Mouse (Mus musculus): ENCODE data around the gene Cmip. TPM values are rescaled to one million over a fixed set of nuclear protein-coding genes. Genes with fewer than 3 reads are reported as not detected.
A peak's percentile ranks its signal among the peaks of the same experiment; 100 is the strongest.

Cmip gene
- polyA plus RNA-seq, 1 experiment from 2014 or later, result 10.5 TPM

GRCm38 (mm10) chr8:117297913-117298518 is 41.2 kb downstream of the Cmip start:
- no peaks in the 10 kb centered on the region for H3K36me3 ChIP-seq
- peaks cover 67% of the 10 kb centered on the region for H3K4me1 ChIP-seq (replicated peaks)
- no peaks in the 10 kb centered on the region for H3K27me3 ChIP-seq (replicated peaks)
- no peak overlapping the region for H3K4me3 ChIP-seq
- ATAC-seq (ENCODE audit: insufficient number of reproducible peaks, low FRiP score), result peak; percentile 76
- H3K4me2 ChIP-seq, result 0 out of 2 replicates have a peak overlapping the region, but pooled peaks have one; percentile 2
- peak overlapping the region; percentile 60 for H3K27ac ChIP-seq (ENCODE audit: poor library complexity, severe bottlenecking)
- no peak overlapping the region for H3K9ac ChIP-seq
- H3K9me3 ChIP-seq (replicated peaks), result no peaks in the 10 kb centered on the region
- 43% methylated on average over 12 of the region's 12 CpGs for WGBS

GRCm38 (mm10) chr8:117299204-117299603 is 42.3 kb downstream of the Cmip start:
- ATAC-seq (ENCODE audit: insufficient number of reproducible peaks, low FRiP score), result no peak
- Histone ChIP-seq H3K4me1 (replicated peaks) (peaks cover 69% of the 10 kb centered on the region), H3K4me3 (no peak overlapping the region), H3K9ac (no peak overlapping the region), H3K36me3 (no peaks in the 10 kb centered on the region), H3K27me3 (replicated peaks) (no peaks in the 10 kb centered on the region), H3K4me2 (no peak overlapping the region), H3K9me3 (replicated peaks) (no peaks in the 10 kb centered on the region), H3K27ac (ENCODE audit: poor library complexity, severe bottlenecking) (no peak overlapping the region)
- WGBS, result 78% methylated on average over 10 of the region's 10 CpGs

- no peak overlapping the region for H3K9ac ChIP-seq
- H3K27me3 ChIP-seq (replicated peaks), result no peaks in the 10 kb centered on the region
- no peaks in the 10 kb centered on the region for H3K9me3 ChIP-seq (replicated peaks)
- no peak overlapping the region for H3K4me2 ChIP-seq
- ATAC-seq (ENCODE audit: insufficient number of reproducible peaks, low FRiP score), result no peak
- H3K36me3 ChIP-seq, result no peaks in the 10 kb centered on the region
- no peak overlapping the region for H3K4me3 ChIP-seq
- H3K4me1 ChIP-seq (replicated peaks), result peaks cover 63% of the 10 kb centered on the region
- H3K27ac ChIP-seq (ENCODE audit: poor library complexity, severe bottlenecking), result no peak overlapping the region
- 75% methylated on average over 7 of the region's 7 CpGs for WGBS
Measured at GRCm38 (mm10) chr8:117300188-117300587, 43.3 kb downstream of the Cmip start.

- 92% methylated on average over 12 of the region's 12 CpGs for WGBS
- Histone ChIP-seq H3K9me3 (replicated peaks) (no peaks in the 10 kb centered on the region), H3K36me3 (no peaks in the 10 kb centered on the region), H3K9ac (no peak overlapping the region), H3K27me3 (replicated peaks) (no peaks in the 10 kb centered on the region), H3K4me2 (no peak overlapping the region), H3K4me1 (replicated peaks) (peaks cover 67% of the 10 kb centered on the region), H3K27ac (ENCODE audit: poor library complexity, severe bottlenecking) (no peak overlapping the region), H3K4me3 (no peak overlapping the region)
- no peak for ATAC-seq (ENCODE audit: insufficient number of reproducible peaks, low FRiP score)
Measured at GRCm38 (mm10) chr8:117301457-117302041, 44.7 kb downstream of the Cmip start.

GRCm38 (mm10) chr8:117302072-117302471 is 45.2 kb downstream of the Cmip start:
- Histone ChIP-seq H3K36me3 (no peaks in the 10 kb centered on the region), H3K4me1 (replicated peaks) (peaks cover 70% of the 10 kb centered on the region), H3K4me3 (no peak overlapping the region), H3K27ac (ENCODE audit: poor library complexity, severe bottlenecking) (no peak overlapping the region), H3K27me3 (replicated peaks) (no peaks in the 10 kb centered on the region), H3K9me3 (replicated peaks) (no peaks in the 10 kb centered on the region), H3K9ac (no peak overlapping the region), H3K4me2 (no peak overlapping the region)
- 75% methylated on average over 11 of the region's 11 CpGs for WGBS
- no peak for ATAC-seq (ENCODE audit: insufficient number of reproducible peaks, low FRiP score)

- Histone ChIP-seq H3K36me3 (no peaks in the 10 kb centered on the region), H3K9ac (no peak overlapping the region; the same call in 1 of the 2 replicates), H3K27me3 (replicated peaks) (no peaks in the 10 kb centered on the region), H3K9me3 (replicated peaks) (no peaks in the 10 kb centered on the region), H3K4me2 (no peak overlapping the region), H3K4me3 (no peak overlapping the region), H3K4me1 (replicated peaks) (peaks cover 64% of the 10 kb centered on the region), H3K27ac (ENCODE audit: poor library complexity, severe bottlenecking) (no peak overlapping the region)
- 44% methylated on average over 9 of the region's 9 CpGs for WGBS
- ATAC-seq (ENCODE audit: insufficient number of reproducible peaks, low FRiP score), result no peak
Measured at GRCm38 (mm10) chr8:117303666-117304065, 46.8 kb downstream of the Cmip start.

- Histone ChIP-seq H3K27me3 (replicated peaks) (no peaks in the 10 kb centered on the region), H3K9me3 (replicated peaks) (no peaks in the 10 kb centered on the region), H3K36me3 (no peaks in the 10 kb centered on the region), H3K4me3 (no peak overlapping the region), H3K4me1 (replicated peaks) (peaks cover 47% of the 10 kb centered on the region), H3K4me2 (no peak overlapping the region), H3K27ac (ENCODE audit: poor library complexity, severe bottlenecking) (no peak overlapping the region), H3K9ac (no peak overlapping the region)
- WGBS, result 39% methylated on average over 5 of the region's 5 CpGs
- ATAC-seq (ENCODE audit: insufficient number of reproducible peaks, low FRiP score), result no peak
Measured at GRCm38 (mm10) chr8:117305405-117305804, 48.5 kb downstream of the Cmip start.

GRCm38 (mm10) chr8:117306756-117307155 is 49.9 kb downstream of the Cmip start:
- peaks cover 38% of the 10 kb centered on the region for H3K4me1 ChIP-seq (replicated peaks)
- H3K27me3 ChIP-seq (replicated peaks), result no peaks in the 10 kb centered on the region
- no peak overlapping the region for H3K4me3 ChIP-seq
- H3K27ac ChIP-seq (ENCODE audit: poor library complexity, severe bottlenecking), result no peak overlapping the region
- no peak overlapping the region for H3K4me2 ChIP-seq
- H3K9ac ChIP-seq, result no peak overlapping the region
- ATAC-seq (ENCODE audit: insufficient number of reproducible peaks, low FRiP score), result no peak
- 81% methylated on average over 7 of the region's 7 CpGs for WGBS
- no peaks in the 10 kb centered on the region for H3K9me3 ChIP-seq (replicated peaks)
- no peaks in the 10 kb centered on the region for H3K36me3 ChIP-seq

GRCm38 (mm10) chr8:117307221-117307620 is 50.4 kb downstream of the Cmip start:
- no peaks in the 10 kb centered on the region for H3K27me3 ChIP-seq (replicated peaks)
- H3K4me2 ChIP-seq, result no peak overlapping the region
- H3K9ac ChIP-seq, result no peak overlapping the region
- WGBS, result 83% methylated on average over 8 of the region's 8 CpGs
- no peak overlapping the region for H3K4me3 ChIP-seq
- H3K4me1 ChIP-seq (replicated peaks), result peaks cover 34% of the 10 kb centered on the region
- ATAC-seq (ENCODE audit: insufficient number of reproducible peaks, low FRiP score), result no peak
- no peaks in the 10 kb centered on the region for H3K9me3 ChIP-seq (replicated peaks)
- H3K27ac ChIP-seq (ENCODE audit: poor library complexity, severe bottlenecking), result no peak overlapping the region
- no peaks in the 10 kb centered on the region for H3K36me3 ChIP-seq

GRCm38 (mm10) chr8:117308303-117309095 is 51.6 kb downstream of the Cmip start:
- H3K4me3 ChIP-seq, result no peak overlapping the region
- H3K4me1 ChIP-seq (replicated peaks), result peaks cover 27% of the 10 kb centered on the region
- no peak overlapping the region for H3K27ac ChIP-seq (ENCODE audit: poor library complexity, severe bottlenecking)
- no peaks in the 10 kb centered on the region for H3K27me3 ChIP-seq (replicated peaks)
- H3K9me3 ChIP-seq (replicated peaks), result no peaks in the 10 kb centered on the region
- H3K36me3 ChIP-seq, result no peaks in the 10 kb centered on the region
- WGBS, result 87% methylated on average over 13 of the region's 13 CpGs
- no peak for ATAC-seq (ENCODE audit: insufficient number of reproducible peaks, low FRiP score)
- no peak overlapping the region for H3K9ac ChIP-seq
- H3K4me2 ChIP-seq, result no peak overlapping the region

- no peak overlapping the region for H3K27ac ChIP-seq (ENCODE audit: poor library complexity, severe bottlenecking)
- no peak for ATAC-seq (ENCODE audit: insufficient number of reproducible peaks, low FRiP score)
- H3K4me2 ChIP-seq, result no peak overlapping the region
- 82% methylated on average over 12 of the region's 12 CpGs for WGBS
- no peaks in the 10 kb centered on the region for H3K9me3 ChIP-seq (replicated peaks)
- no peak overlapping the region for H3K9ac ChIP-seq
- H3K4me1 ChIP-seq (replicated peaks), result peaks cover 28% of the 10 kb centered on the region
- H3K4me3 ChIP-seq, result no peak overlapping the region
- no peaks in the 10 kb centered on the region for H3K36me3 ChIP-seq
- H3K27me3 ChIP-seq (replicated peaks), result no peaks in the 10 kb centered on the region
Measured at GRCm38 (mm10) chr8:117309653-117310274, 52.9 kb downstream of the Cmip start.

Data from heart, embryonic 12.5 days (tissue).